Mouse (Mus musculus) hindbrain, embryonic 14.5 days (tissue): ENCODE measurements around the gene Fam111a. TPM values are rescaled to one million over a fixed set of nuclear protein-coding genes. Genes with fewer than 3 reads are reported as not detected.

Source experiments
- ATAC-seq: fragments of 200-750 bp; cut with Nextera tagmentation; 2 replicates; pipeline ENCODE4 v1.8.0; 2017; ENCODE audit warnings: moderate number of reproducible peaks, mild to moderate bottlenecking, moderate TSS enrichment, moderate library complexity; ENCODE audit not compliant: low FRiP score
- DNase-seq: peaks from one replicate; pipeline ENCODE4 v3.0.0-alpha.2; 2015; ENCODE audit warnings: low spot score
- H3K27ac ChIP-seq: fragments of 300-500 bp; sonication (generic); 2 replicates; pipeline ENCODE4 v1.5.1; 2014; ENCODE audit warnings: mild to moderate bottlenecking, moderate library complexity
- H3K27me3 ChIP-seq: fragments of 300-500 bp; sonication (generic); 2 replicates; pipeline ENCODE4 v1.6.1; 2014; ENCODE audit warnings: mild to moderate bottlenecking, low read length, mixed read lengths; ENCODE audit not compliant: control insufficient read depth, insufficient read depth
- H3K36me3 ChIP-seq: fragments of 300-500 bp; sonication (generic); replicated peaks from 2 replicates; pipeline ENCODE4 v1.6.1; 2014; ENCODE audit not compliant: control insufficient read depth, insufficient read depth
- H3K4me1 ChIP-seq: fragments of 300-500 bp; sonication (generic); replicated peaks from 2 replicates; pipeline ENCODE4 v1.6.1; 2014; ENCODE audit warnings: antibody characterized with exemption, low read length, mixed read lengths; ENCODE audit not compliant: control insufficient read depth, insufficient read depth
- H3K4me2 ChIP-seq: fragments of 300-500 bp; sonication (generic); replicated peaks from 2 replicates; pipeline ENCODE4 v1.6.1; 2014; ENCODE audit warnings: mild to moderate bottlenecking, moderate library complexity
- H3K4me3 ChIP-seq: fragments of 300-500 bp; sonication (generic); replicated peaks from 2 replicates; pipeline ENCODE4 v1.5.1; 2014; ENCODE audit warnings: mild to moderate bottlenecking, low read length
- H3K9ac ChIP-seq: fragments of 300-500 bp; sonication (generic); 2 replicates; pipeline ENCODE4 v1.6.1; 2014
- H3K9me3 ChIP-seq: fragments of 300-500 bp; sonication (generic); 2 replicates; pipeline ENCODE4 v1.6.1; 2016; ENCODE audit warnings: low read length; ENCODE audit not compliant: control insufficient read depth
- WGBS: fragments of 180-500 bp; shearing (Covaris S2); extraction: QIAGEN DNeasy Blood & Tissue Kit; methylation state at CpG from one replicate; pipeline ENCODE4 v1.1.7; 2014; 5-methylcytosine and 5-hydroxymethylcytosine counted together
- polyA plus RNA-seq: library from polyadenylated mRNA; unstranded; fragments of >200 nt; fragmentation: Nextera tagmentation; extraction: Ambion mirVana; gene quantifications from 2 replicates; pipeline ENCODE4 v1.2.1, GENCODE M21; 2014

The Fam111a gene
- polyA plus RNA-seq, 1 experiment from 2014 or later, result 7.1 TPM

DNA sequence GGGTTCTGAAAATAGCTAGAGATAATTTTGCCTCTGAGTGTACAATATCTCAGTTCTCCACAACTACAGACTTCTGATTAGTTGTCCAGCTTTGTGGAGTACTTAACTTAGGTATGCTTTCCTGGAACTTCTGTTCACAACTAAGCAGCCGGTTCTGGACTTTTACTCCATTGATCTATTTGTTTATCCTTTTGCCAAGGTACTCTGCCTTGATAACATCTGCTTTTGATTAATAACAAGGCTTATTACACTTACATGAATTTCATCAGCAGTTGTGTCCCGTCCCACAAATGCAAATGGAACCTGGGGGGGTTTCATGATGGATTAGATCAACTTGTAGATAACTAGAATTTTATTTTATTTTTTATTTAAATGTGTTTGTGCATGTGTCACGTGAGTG is 91.3 kb downstream of the Fam111a start:
- no peaks in the 10 kb centered on the region for H3K4me1 ChIP-seq
- DNase-seq (no peak), ATAC-seq (no peak)
- no peak overlapping the region for H3K27ac ChIP-seq
- no peak overlapping the region for H3K4me2 ChIP-seq
- 74% methylated on average over 3 of the region's 3 CpGs for WGBS
- H3K9me3 ChIP-seq, result no peaks in the 10 kb centered on the region
- no peaks in the 10 kb centered on the region for H3K27me3 ChIP-seq
- H3K9ac ChIP-seq, result no peak overlapping the region
- no peaks in the 10 kb centered on the region for H3K36me3 ChIP-seq
- no peak overlapping the region for H3K4me3 ChIP-seq

- Histone ChIP-seq H3K36me3 (no peaks in the 10 kb centered on the region), H3K27me3 (no peaks in the 10 kb centered on the region)
- 90% methylated on average over 1 of the region's 1 CpGs for WGBS
These were observed 92.5 kb downstream of the Fam111a start for GRCm38 (mm10) chr19:12638049-12638448.

More at GRCm38 (mm10) chr19:12638049-12638448, 92.5 kb downstream of the Fam111a start:
- no peak for ATAC-seq
- Histone ChIP-seq H3K9ac (no peak overlapping the region), H3K4me2 (no peak overlapping the region), H3K4me3 (no peak overlapping the region), H3K27ac (no peak overlapping the region), H3K4me1 (no peaks in the 10 kb centered on the region), H3K9me3 (no peaks in the 10 kb centered on the region)
- DNase-seq, result no peak

Other genes starting within 250 kb of the Fam111a start
- gene Olfr1436, start 246.6 kb upstream of the Fam111a start, polyA plus RNA-seq, result not detected in 2 replicates
- not detected in 2 replicates for gene Olfr1437, start 220.6 kb upstream of the Fam111a start, polyA plus RNA-seq
- not detected in 2 replicates for gene Olfr1438-ps1, start 209.8 kb upstream of the Fam111a start, polyA plus RNA-seq
- gene Olfr1440, start 158.5 kb upstream of the Fam111a start, polyA plus RNA-seq, result not detected in 2 replicates
- not detected in 2 replicates for gene Olfr1441, start 128.3 kb upstream of the Fam111a start, polyA plus RNA-seq
- gene Pfpl, start 117.8 kb upstream of the Fam111a start, polyA plus RNA-seq, result not detected in 2 replicates
- gene Mpeg1, start 85.0 kb upstream of the Fam111a start, polyA plus RNA-seq, result 0.91 and 1.3 TPM in 2 replicates
- gene Dtx4, start 44.3 kb upstream of the Fam111a start, polyA plus RNA-seq, result 44.1 and 50.6 TPM in 2 replicates
- not detected in 2 replicates for gene Gm4952, start 54.2 kb downstream of the Fam111a start, polyA plus RNA-seq
- not detected in 2 replicates for gene Glyat, start 87.6 kb downstream of the Fam111a start, polyA plus RNA-seq
- gene Olfr1442, start 124.7 kb downstream of the Fam111a start, polyA plus RNA-seq, result not detected in 2 replicates
- not detected in 2 replicates for gene Olfr1443, start 132.4 kb downstream of the Fam111a start, polyA plus RNA-seq
- gene Keg1, start 150.0 kb downstream of the Fam111a start, polyA plus RNA-seq, result not detected in 2 replicates
- gene Cntf, start 219.9 kb downstream of the Fam111a start, polyA plus RNA-seq, result 0.39 TPM in 1 of 2 replicates, not detected in the other